Mouse (Mus musculus) macrophage (primary cell): ENCODE results near the gene Pilra. TPM values are rescaled to one million over a fixed set of nuclear protein-coding genes. Genes with fewer than 3 reads are reported as not detected.

Experiments used
- H3K27ac ChIP-seq: fragments of 350-480 bp; formaldehyde crosslinking; 2 replicates; pipeline ENCODE4 v1.9.0; 2021
- H3K36me3 ChIP-seq: fragments of 350-480 bp; formaldehyde crosslinking; 2 replicates; pipeline ENCODE4 v1.9.0; 2021; ENCODE audit errors: inconsistent target
- H3K4me3 ChIP-seq: fragments of 350-480 bp; formaldehyde crosslinking; 2 replicates; pipeline ENCODE4 v1.9.0; 2021; ENCODE audit errors: inconsistent target
- H3K79me2 ChIP-seq: fragments of 350-480 bp; formaldehyde crosslinking; 2 replicates; pipeline ENCODE4 v1.9.0; 2021; ENCODE audit errors: inconsistent target
- WGBS: methylation state at CpG from one replicate; pipeline ENCODE4 v1.1.7; 2026; ENCODE audit warnings: inconsistent platforms; ENCODE audit not compliant: missing documents; 5-methylcytosine and 5-hydroxymethylcytosine counted together
- polyA plus RNA-seq: library from polyadenylated mRNA; stranded (reverse); fragments of 250-400 nt; gene quantifications from 3 replicates; pipeline ENCODE4 v1.2.4, GENCODE M21; 2018; ENCODE audit warnings: inconsistent platforms

The Pilra gene
- polyA plus RNA-seq, 1 experiment from 2014 or later, result 5.9 TPM

GRCm38 (mm10) chr5:137833500-137833899 lies 2.6 kb downstream of the Pilra start:
- Histone ChIP-seq H3K36me3 (no peaks in the 10 kb centered on the region), H3K79me2 (peaks cover 14% of the 10 kb centered on the region; the same call in 1 of the 2 replicates), H3K27ac (no peak overlapping the region), H3K4me3 (no peak overlapping the region)
- WGBS, result 86% methylated on average over 4 of the region's 4 CpGs

GRCm38 (mm10) chr5:137831506-137831905 lies 4.6 kb downstream of the Pilra start:
- Histone ChIP-seq H3K36me3 (no peaks in the 10 kb centered on the region), H3K4me3 (no peak overlapping the region), H3K79me2 (peaks cover 14% of the 10 kb centered on the region; the same call in 1 of the 2 replicates), H3K27ac (peak overlapping the region; percentile 88)
- WGBS, result 17% methylated on average over 6 of the region's 6 CpGs

DNA sequence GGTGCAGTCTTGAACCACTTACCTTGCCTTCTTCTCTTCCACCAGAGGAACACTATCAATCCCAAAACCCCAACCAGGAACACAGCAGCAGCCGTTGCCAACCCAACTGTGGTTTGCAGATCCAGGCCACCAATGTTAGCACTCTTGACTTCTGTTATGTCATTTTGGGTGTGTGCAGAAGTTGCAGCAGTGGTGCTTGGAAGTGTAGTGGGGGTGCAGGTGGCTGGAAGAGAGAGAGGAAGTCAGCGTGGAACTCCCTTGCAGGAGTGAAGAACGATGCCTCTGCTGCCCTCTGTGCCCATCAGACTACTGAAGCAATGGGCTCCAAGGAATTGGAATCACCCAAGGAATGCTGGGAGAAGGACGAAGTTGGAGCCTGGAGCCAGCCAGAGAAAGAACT lies 5.0 kb downstream of the Pilra start:
- peaks cover 14% of the 10 kb centered on the region; the same call in 1 of the 2 replicates for H3K79me2 ChIP-seq
- H3K27ac ChIP-seq, result peak overlapping the region; percentile 88
- H3K4me3 ChIP-seq, result no peak overlapping the region
- no peaks in the 10 kb centered on the region for H3K36me3 ChIP-seq
- 21% methylated on average over 4 of the region's 4 CpGs for WGBS

DNA sequence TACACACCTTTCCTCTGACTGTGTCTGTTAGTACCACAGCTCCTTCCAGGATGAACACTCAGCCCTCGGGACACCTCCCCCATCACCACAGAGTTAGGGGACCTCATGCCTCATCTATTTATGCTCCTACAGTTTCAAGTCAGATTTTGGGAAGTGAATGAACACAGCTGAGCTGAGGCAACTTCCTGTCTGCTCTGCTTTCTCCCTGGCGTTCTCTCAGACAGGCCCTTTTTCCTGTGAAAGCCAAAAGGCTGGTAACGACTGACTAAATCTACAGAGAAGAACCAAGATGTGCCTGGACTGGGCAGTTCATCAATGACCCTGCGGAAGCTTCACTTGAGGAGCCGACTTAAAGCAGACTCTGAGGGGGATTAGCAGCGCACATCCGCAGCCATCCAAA lies 5.8 kb downstream of the Pilra start:
- WGBS, result 28% methylated on average over 7 of the region's 7 CpGs
- H3K79me2 ChIP-seq, result peaks cover 13% of the 10 kb centered on the region; the same call in 1 of the 2 replicates
- no peak overlapping the region for H3K4me3 ChIP-seq
- peak overlapping the region; percentile 88 for H3K27ac ChIP-seq
- H3K36me3 ChIP-seq, result no peaks in the 10 kb centered on the region

DNA sequence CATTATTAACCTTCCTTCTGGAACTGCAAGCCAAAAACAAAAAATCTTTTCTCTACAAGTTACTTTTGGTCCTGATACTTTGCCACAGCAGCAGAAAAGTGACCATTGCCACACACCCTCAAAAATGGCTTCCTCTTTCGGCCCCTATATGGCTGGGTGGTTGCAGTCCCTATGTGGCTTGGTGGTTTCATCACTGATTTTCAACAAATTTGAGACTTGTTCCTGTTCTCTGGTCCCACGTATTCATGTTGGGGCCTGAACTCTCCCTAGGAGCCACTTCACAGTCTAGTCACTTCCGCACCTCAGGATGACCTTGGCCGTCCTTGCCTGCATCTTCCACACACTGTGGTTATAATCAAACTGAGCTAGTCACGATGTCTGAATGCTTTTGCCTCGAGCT lies 7.4 kb downstream of the Pilra start:
- Histone ChIP-seq H3K27ac (peak overlapping the region; percentile 88), H3K79me2 (no peaks in the 10 kb centered on the region; the same call in 1 of the 2 replicates), H3K4me3 (no peak overlapping the region), H3K36me3 (no peaks in the 10 kb centered on the region)
- WGBS, result 12% methylated on average over 6 of the region's 6 CpGs

- H3K4me3 ChIP-seq, result no peak overlapping the region
- WGBS, result 62% methylated on average over 7 of the region's 7 CpGs
- H3K27ac ChIP-seq, result no peak overlapping the region
- H3K36me3 ChIP-seq, result no peaks in the 10 kb centered on the region
- H3K79me2 ChIP-seq, result no peaks in the 10 kb centered on the region
These were observed 9.7 kb downstream of the Pilra start for GRCm38 (mm10) chr5:137826421-137826820.

DNA sequence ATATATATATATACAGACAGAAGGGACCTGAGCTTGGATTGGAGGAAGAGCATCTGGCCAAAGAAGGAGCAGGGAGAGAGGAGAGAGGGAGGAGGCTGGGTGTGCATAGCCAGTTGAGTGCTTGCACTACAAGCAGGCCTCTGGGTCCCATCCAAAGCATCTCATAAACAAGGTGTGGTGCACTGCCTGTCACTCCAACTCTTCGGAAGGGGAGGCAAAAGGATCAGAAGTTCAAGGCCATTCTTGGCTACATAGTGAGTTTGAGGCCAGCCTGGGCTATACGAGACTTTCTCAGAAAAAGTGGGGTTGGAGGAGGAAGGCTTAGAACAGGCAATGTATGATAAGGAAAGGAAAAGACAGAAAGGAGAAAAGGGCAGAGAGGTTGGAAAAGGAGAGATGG lies 10.1 kb downstream of the Pilra start:
- no peak overlapping the region for H3K4me3 ChIP-seq
- WGBS, result 100% methylated on average over 2 of the region's 2 CpGs
- H3K27ac ChIP-seq, result no peak overlapping the region

GRCm38 (mm10) chr5:137825030-137825429 lies 11.1 kb downstream of the Pilra start:
- 10% methylated on average over 3 of the region's 3 CpGs for WGBS
- Histone ChIP-seq H3K79me2 (no peaks in the 10 kb centered on the region), H3K27ac (peak overlapping the region; percentile 63), H3K36me3 (no peaks in the 10 kb centered on the region), H3K4me3 (no peak overlapping the region)

More for the DNA sequence above, 10.1 kb downstream of the Pilra start:
- Histone ChIP-seq H3K79me2 (no peaks in the 10 kb centered on the region), H3K36me3 (no peaks in the 10 kb centered on the region)

DNA sequence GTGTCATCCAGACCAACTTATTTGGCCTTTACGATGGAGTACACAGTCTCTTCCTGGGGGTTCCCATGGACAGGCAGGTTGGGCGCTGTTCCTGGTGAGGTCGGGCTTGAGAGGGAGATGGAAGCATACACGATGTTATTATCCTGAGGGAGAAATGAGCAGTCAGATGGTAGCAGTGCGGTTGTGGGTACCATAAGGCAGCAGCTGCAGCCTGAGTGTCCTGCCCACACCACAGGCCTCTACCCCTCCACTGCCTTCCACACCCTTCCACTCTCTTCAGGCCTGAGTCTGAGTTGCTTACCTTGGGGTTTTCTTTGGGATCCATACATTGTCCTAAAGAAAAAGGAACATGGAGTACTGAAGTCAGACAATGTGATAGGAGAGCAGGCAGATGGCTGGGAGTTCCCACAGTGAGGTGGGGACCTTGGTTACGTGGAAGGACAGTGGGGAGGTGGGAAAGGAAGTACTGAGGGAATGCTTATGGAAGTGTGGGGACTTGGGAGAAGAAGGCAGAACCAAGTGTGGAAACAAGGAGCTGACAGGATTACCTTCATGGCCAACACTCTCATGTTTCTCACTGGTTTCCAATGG lies 12.5 kb downstream of the Pilra start:
- Histone ChIP-seq H3K27ac (peak overlapping the region; percentile 63), H3K4me3 (no peak overlapping the region), H3K36me3 (no peaks in the 10 kb centered on the region), H3K79me2 (no peaks in the 10 kb centered on the region)
- 55% methylated on average over 6 of the region's 6 CpGs for WGBS

DNA sequence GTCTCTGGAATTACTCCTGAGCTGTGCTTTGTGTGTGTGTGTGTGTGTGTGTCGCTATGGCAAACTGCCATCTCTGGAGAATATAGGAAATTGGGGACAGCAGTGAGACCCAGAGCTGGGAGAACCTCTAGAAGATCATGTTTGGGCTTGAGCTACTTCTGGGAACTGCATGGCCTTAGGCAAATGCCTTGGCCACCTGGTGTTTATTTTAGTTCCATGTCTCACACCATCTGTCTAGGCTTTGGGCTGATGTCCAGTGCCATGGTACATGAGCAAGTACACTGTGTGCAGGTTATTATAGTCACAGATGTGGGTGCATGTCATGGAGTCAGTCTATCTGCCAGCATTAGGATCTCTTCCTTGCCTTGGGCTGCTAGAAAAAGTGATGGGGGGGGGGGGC lies 13.5 kb downstream of the Pilra start:
- H3K27ac ChIP-seq, result no peak overlapping the region
- H3K79me2 ChIP-seq, result no peaks in the 10 kb centered on the region
- H3K4me3 ChIP-seq, result no peak overlapping the region
- WGBS, result 90% methylated on average over 1 of the region's 1 CpGs
- no peaks in the 10 kb centered on the region for H3K36me3 ChIP-seq

DNA sequence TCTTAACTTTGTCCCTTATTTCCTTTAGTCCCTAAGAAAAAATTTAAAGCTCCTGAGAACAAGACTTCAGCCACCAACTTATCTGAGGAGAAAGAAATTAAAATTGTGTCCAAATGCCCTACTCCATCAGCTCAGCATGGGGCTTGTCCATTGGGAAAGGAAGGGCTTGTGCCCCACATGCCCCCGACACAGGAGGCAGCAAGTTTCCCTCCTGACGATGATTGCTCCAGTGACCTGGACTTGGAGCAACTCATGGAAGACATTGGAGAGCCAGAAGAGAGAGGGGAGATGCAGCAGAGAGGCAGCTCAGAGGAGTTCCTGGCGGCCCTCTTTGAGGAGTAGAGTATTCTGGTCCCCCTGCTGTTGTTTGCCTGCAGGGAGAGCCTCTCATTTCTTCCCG lies 14.0 kb downstream of the Pilra start:
- Histone ChIP-seq H3K36me3 (no peaks in the 10 kb centered on the region), H3K4me3 (no peak overlapping the region), H3K79me2 (no peaks in the 10 kb centered on the region), H3K27ac (no peak overlapping the region)
- 95% methylated on average over 4 of the region's 4 CpGs for WGBS

DNA sequence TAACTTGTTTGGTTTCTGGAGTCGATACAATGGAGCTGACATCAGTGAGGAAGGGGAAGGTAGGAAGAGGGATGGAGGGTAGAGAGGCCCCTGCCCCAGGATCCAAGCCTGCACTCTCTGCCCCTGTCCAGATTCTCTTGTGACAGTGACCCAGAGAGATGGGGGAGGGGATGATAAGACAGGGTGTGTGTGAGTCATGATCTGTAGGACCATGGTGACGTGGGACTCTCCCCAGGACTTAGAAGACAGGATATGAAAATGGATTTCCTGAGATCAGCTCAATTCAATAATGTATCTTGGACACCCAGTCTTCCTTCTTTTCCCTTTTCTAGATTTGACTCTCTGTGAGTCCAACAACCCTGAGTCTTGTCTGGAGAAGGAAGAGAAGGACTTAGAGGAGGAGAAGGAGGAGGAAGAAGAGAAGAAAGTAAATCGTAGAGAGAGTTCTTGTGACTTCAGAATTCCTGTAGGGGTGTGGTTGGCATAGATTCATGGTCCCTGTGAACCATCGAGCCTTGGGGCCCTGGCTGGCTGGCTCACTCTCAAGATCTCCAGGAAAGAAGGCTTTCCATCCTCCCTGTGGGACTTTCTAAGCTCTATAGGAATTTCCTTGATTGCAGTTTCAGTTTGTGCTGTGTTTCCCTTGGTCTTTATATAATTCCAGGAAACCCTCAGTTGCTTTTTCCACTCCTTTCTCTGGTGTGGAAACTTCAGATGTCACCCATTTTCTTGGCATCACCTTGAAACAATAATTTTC lies 18.4 kb downstream of the Pilra start:
- H3K27ac ChIP-seq, result peak overlapping the region; percentile 46
- H3K36me3 ChIP-seq, result no peaks in the 10 kb centered on the region
- H3K4me3 ChIP-seq, result no peak overlapping the region
- no peaks in the 10 kb centered on the region for H3K79me2 ChIP-seq
- 55% methylated on average over 4 of the region's 4 CpGs for WGBS

DNA sequence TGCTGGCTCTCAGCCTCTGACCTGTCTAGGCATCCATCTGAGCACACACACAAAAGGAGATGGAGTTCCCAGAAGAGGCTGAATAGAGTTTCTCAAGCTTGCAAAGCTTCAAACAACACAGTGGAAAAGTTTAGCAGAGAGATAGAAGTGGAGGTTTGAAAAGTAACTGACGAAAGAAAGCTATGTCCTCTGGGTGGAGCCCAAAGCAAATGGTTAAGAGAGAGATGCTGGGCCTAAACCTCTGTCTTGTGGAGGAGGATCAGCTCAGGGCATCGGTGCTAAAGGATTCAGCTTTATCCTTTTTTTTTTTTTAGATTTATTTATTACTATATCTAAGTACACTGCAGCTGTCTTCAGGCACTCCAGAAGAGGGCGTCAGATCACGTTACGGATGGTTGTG lies 27.8 kb downstream of the Pilra start:
- Histone ChIP-seq H3K27ac (no peak overlapping the region), H3K4me3 (no peak overlapping the region), H3K36me3 (no peaks in the 10 kb centered on the region), H3K79me2 (no peaks in the 10 kb centered on the region)
- WGBS, result 100% methylated on average over 5 of the region's 5 CpGs

- Histone ChIP-seq H3K79me2 (no peaks in the 10 kb centered on the region), H3K4me3 (no peak overlapping the region), H3K27ac (no peak overlapping the region), H3K36me3 (no peaks in the 10 kb centered on the region)
- 92% methylated on average over 1 of the region's 1 CpGs for WGBS
These were observed 29.9 kb downstream of the Pilra start for GRCm38 (mm10) chr5:137806158-137806557.

- Histone ChIP-seq H3K79me2 (no peaks in the 10 kb centered on the region), H3K4me3 (no peak overlapping the region), H3K36me3 (no peaks in the 10 kb centered on the region), H3K27ac (no peak overlapping the region)
- 96% methylated on average over 3 of the region's 3 CpGs for WGBS
These were observed 35.2 kb downstream of the Pilra start for GRCm38 (mm10) chr5:137800917-137801316.
